Mouse (Mus musculus) ES-Bruce4 (cell line): ENCODE results near the gene Camta1. TPM values are rescaled to one million over a fixed set of nuclear protein-coding genes. Genes with fewer than 3 reads are reported as not detected.

Experiments
- H3K27ac ChIP-seq: 2 replicates; pipeline ENCODE4 v1.5.1; 2012; ENCODE audit warnings: low read length, inconsistent platforms; ENCODE audit not compliant: insufficient read depth
- H3K27me3 ChIP-seq: 2 replicates; pipeline ENCODE4 v1.6.1; 2012; ENCODE audit warnings: mild to moderate bottlenecking, low read length, inconsistent platforms; ENCODE audit not compliant: control insufficient read depth, poor library complexity, insufficient read depth, severe bottlenecking
- H3K36me3 ChIP-seq: 2 replicates; pipeline ENCODE4 v1.6.1; 2012; ENCODE audit warnings: inconsistent platforms, mild to moderate bottlenecking, low read length, moderate library complexity; ENCODE audit not compliant: control insufficient read depth, poor library complexity, insufficient read depth, severe bottlenecking
- H3K4me1 ChIP-seq: one replicate; pipeline ENCODE4 v1.8.1; 2011; ENCODE audit warnings: low read length; ENCODE audit not compliant: control insufficient read depth, insufficient read depth
- H3K4me3 ChIP-seq: 2 replicates; pipeline ENCODE4 v1.5.1; 2011; ENCODE audit warnings: low read depth, mild to moderate bottlenecking, low read length
- H3K9ac ChIP-seq: 2 replicates; pipeline ENCODE4 v1.6.1; 2012; ENCODE audit warnings: low read depth, mild to moderate bottlenecking, inconsistent platforms; ENCODE audit not compliant: poor library complexity, severe bottlenecking
- H3K9me3 ChIP-seq: replicated peaks from 2 replicates; pipeline ENCODE4 v1.6.1; 2012; ENCODE audit warnings: mild to moderate bottlenecking, low read length, inconsistent platforms; ENCODE audit not compliant: control insufficient read depth, poor library complexity, insufficient read depth, severe bottlenecking
- CTCF ChIP-seq: IDR thresholded peaks from one replicate; pipeline ENCODE4 v1.8.1; 2011; ENCODE audit warnings: low read depth, low read length
- EP300 ChIP-seq: IDR thresholded peaks from 2 replicates; pipeline ENCODE4 v1.6.1; 2011; ENCODE audit warnings: low read depth, low read length; ENCODE audit not compliant: insufficient read depth
- POLR2A ChIP-seq: IDR thresholded peaks from one replicate; pipeline ENCODE4 v1.8.1; 2011; ENCODE audit warnings: low read length; ENCODE audit not compliant: insufficient read depth
- polyA plus RNA-seq: library from polyadenylated mRNA; stranded (reverse); fragments of >200 nt; gene quantifications from 2 replicates; pipeline ENCODE4 v1.2.4, GENCODE M21; 2011; ENCODE audit warnings: low read depth; ENCODE audit not compliant: missing spikeins, insufficient read depth, insufficient read length

Camta1 gene
- polyA plus RNA-seq, 1 experiment: 85.3 TPM

- H3K9ac ChIP-seq: no peak overlapping the region
- H3K36me3 ChIP-seq: no peaks in the 10 kb centered on the region
Observed at GRCm38 (mm10) chr4:151360976-151361673, 500.6 kb downstream of the Camta1 start.

GRCm38 (mm10) chr4:151355505-151355904, 506.2 kb downstream of the Camta1 start:
- H3K9ac ChIP-seq: no peak overlapping the region
- H3K27me3 ChIP-seq: no peaks in the 10 kb centered on the region
- H3K9me3 ChIP-seq: no peaks in the 10 kb centered on the region
- H3K4me1 ChIP-seq: no peaks in the 10 kb centered on the region
- no peak overlapping the region for H3K4me3 ChIP-seq
- no peaks in the 10 kb centered on the region for H3K36me3 ChIP-seq
- no peak overlapping the region for H3K27ac ChIP-seq
- TF ChIP-seq POLR2A (no peak), EP300 (no peak), CTCF (no peak)

More at GRCm38 (mm10) chr4:151360976-151361673, 500.6 kb downstream of the Camta1 start:
- Histone ChIP-seq H3K27me3 (no peaks in the 10 kb centered on the region), H3K9me3 (no peaks in the 10 kb centered on the region), H3K4me3 (no peak overlapping the region), H3K27ac (no peak overlapping the region), H3K4me1 (no peaks in the 10 kb centered on the region)
- TF ChIP-seq EP300 (no peak), CTCF (no peak), POLR2A (no peak)

GRCm38 (mm10) chr4:151352791-151353190, 508.9 kb downstream of the Camta1 start:
- Histone ChIP-seq H3K9me3 (no peaks in the 10 kb centered on the region), H3K36me3 (no peaks in the 10 kb centered on the region), H3K9ac (no peak overlapping the region), H3K4me3 (no peak overlapping the region), H3K27ac (no peak overlapping the region), H3K4me1 (no peaks in the 10 kb centered on the region), H3K27me3 (no peaks in the 10 kb centered on the region)
- TF ChIP-seq POLR2A: no peak
- TF ChIP-seq EP300: no peak
- TF ChIP-seq CTCF: no peak

GRCm38 (mm10) chr4:151352249-151352648, 509.4 kb downstream of the Camta1 start:
- no peak overlapping the region for H3K9ac ChIP-seq
- H3K4me3 ChIP-seq: no peak overlapping the region
- H3K4me1 ChIP-seq: no peaks in the 10 kb centered on the region
- H3K36me3 ChIP-seq: no peaks in the 10 kb centered on the region
- H3K9me3 ChIP-seq: no peaks in the 10 kb centered on the region
- no peak overlapping the region for H3K27ac ChIP-seq
- H3K27me3 ChIP-seq: no peaks in the 10 kb centered on the region
- TF ChIP-seq EP300 (no peak), CTCF (no peak), POLR2A (no peak)

- Histone ChIP-seq H3K27ac (no peak overlapping the region), H3K4me1 (no peaks in the 10 kb centered on the region), H3K9ac (no peak overlapping the region), H3K36me3 (no peaks in the 10 kb centered on the region), H3K9me3 (no peaks in the 10 kb centered on the region), H3K27me3 (no peaks in the 10 kb centered on the region), H3K4me3 (no peak overlapping the region)
- TF ChIP-seq EP300 (no peak), POLR2A (no peak), CTCF (no peak)
Observed at GRCm38 (mm10) chr4:151351757-151352156, 509.9 kb downstream of the Camta1 start.

GRCm38 (mm10) chr4:151347620-151348019, 514.1 kb downstream of the Camta1 start:
- no peak overlapping the region for H3K9ac ChIP-seq
- H3K27ac ChIP-seq: no peak overlapping the region
- H3K36me3 ChIP-seq: no peaks in the 10 kb centered on the region
- H3K9me3 ChIP-seq: no peaks in the 10 kb centered on the region
- H3K27me3 ChIP-seq: no peaks in the 10 kb centered on the region
- no peak overlapping the region for H3K4me3 ChIP-seq
- TF ChIP-seq CTCF (no peak), EP300 (no peak), POLR2A (no peak)
- H3K4me1 ChIP-seq: no peaks in the 10 kb centered on the region
